Comparison of ENCODE assay signal across 21 mouse cellular contexts in genomic region chr15:56027197-56027818, GRCm38 (mm10).
DNase-seq lines count a peak whose midpoint lies in the region; ATAC-seq and TF ChIP-seq lines count a peak whose summit lies in the region.
"Had no signal": no experiment of that assay in that cellular context is flagged by ENCODE, and none has a peak within 500 bp of the region (broad histone marks: within the 10 kb centered on the region; RNA-seq: fewer than 3 reads in every experiment).

No protein-coding gene starts in this region.

- H3K9ac ChIP-seq in hindbrain, embryonic 11.5 days (ENCODE audit: low read depth, low read length): no peak overlapping the region
- no peak overlapping the region for H3K9ac ChIP-seq in hindbrain, postnatal 0 days (replicated peaks; ENCODE audit: low read length)
- no peak overlapping the region for H3K9ac ChIP-seq in neural tube, embryonic 13.5 days
- no peak overlapping the region for H3K9ac ChIP-seq in neural tube, embryonic 15.5 days (replicated peaks)
- H3K9ac ChIP-seq in forebrain, embryonic 16.5 days (replicated peaks; ENCODE audit: low read depth, low read length): no peak overlapping the region
- no peak overlapping the region for H3K9ac ChIP-seq in neural tube, embryonic 14.5 days (replicated peaks; ENCODE audit: low read depth, low read length)
- H3K9ac ChIP-seq in intestine, postnatal 0 days (ENCODE audit: low read depth, low read length): no peak overlapping the region
- H3K9ac ChIP-seq: embryonic facial prominence, embryonic 15.5 days; limb, embryonic 12.5 days; liver, embryonic 13.5 days; lung, embryonic 14.5 days had no signal

- H3K36me3 ChIP-seq in hindbrain, embryonic 11.5 days (ENCODE audit: control insufficient read depth, insufficient read depth, low read length): no peaks in the 10 kb centered on the region
- H3K36me3 ChIP-seq in hindbrain, postnatal 0 days (ENCODE audit: insufficient read depth, low read length): no peaks in the 10 kb centered on the region
- no peaks in the 10 kb centered on the region for H3K36me3 ChIP-seq in neural tube, embryonic 13.5 days
- H3K36me3 ChIP-seq in neural tube, embryonic 15.5 days: no peaks in the 10 kb centered on the region
- no peaks in the 10 kb centered on the region for H3K36me3 ChIP-seq in forebrain, embryonic 16.5 days (ENCODE audit: control insufficient read depth, insufficient read depth)
- H3K36me3 ChIP-seq in neural tube, embryonic 14.5 days (ENCODE audit: control insufficient read depth, insufficient read depth, low read length): no peaks in the 10 kb centered on the region
- no peaks in the 10 kb centered on the region for H3K36me3 ChIP-seq in intestine, postnatal 0 days (ENCODE audit: control insufficient read depth, insufficient read depth)
- H3K36me3 ChIP-seq: embryonic facial prominence, embryonic 15.5 days; limb, embryonic 12.5 days; liver, embryonic 13.5 days had no signal

- no peaks in the 10 kb centered on the region for H3K9me3 ChIP-seq in hindbrain, embryonic 11.5 days (ENCODE audit: control insufficient read depth, low read length)
- H3K9me3 ChIP-seq in hindbrain, postnatal 0 days (ENCODE audit: low read length): no peaks in the 10 kb centered on the region
- H3K9me3 ChIP-seq in neural tube, embryonic 13.5 days: no peaks in the 10 kb centered on the region
- H3K9me3 ChIP-seq in neural tube, embryonic 15.5 days (replicated peaks): no peaks in the 10 kb centered on the region
- no peaks in the 10 kb centered on the region for H3K9me3 ChIP-seq in forebrain, embryonic 16.5 days (ENCODE audit: control insufficient read depth, low read length)
- no peaks in the 10 kb centered on the region for H3K9me3 ChIP-seq in neural tube, embryonic 14.5 days (ENCODE audit: control insufficient read depth, low read length)
- no peaks in the 10 kb centered on the region for H3K9me3 ChIP-seq in intestine, postnatal 0 days (ENCODE audit: control insufficient read depth)
- H3K9me3 ChIP-seq: embryonic facial prominence, embryonic 15.5 days; limb, embryonic 12.5 days; liver, embryonic 13.5 days had no signal

- no peak overlapping the region for H3K4me2 ChIP-seq in hindbrain, embryonic 11.5 days (replicated peaks; ENCODE audit: low read depth, low read length)
- no peak overlapping the region for H3K4me2 ChIP-seq in hindbrain, postnatal 0 days (ENCODE audit: low read depth, low read length)
- H3K4me2 ChIP-seq in neural tube, embryonic 13.5 days: no peak overlapping the region
- no peak overlapping the region for H3K4me2 ChIP-seq in neural tube, embryonic 15.5 days
- no peak overlapping the region for H3K4me2 ChIP-seq in forebrain, embryonic 16.5 days (ENCODE audit: low read length)
- no peak overlapping the region for H3K4me2 ChIP-seq in neural tube, embryonic 14.5 days (ENCODE audit: low read depth, low read length)
- H3K4me2 ChIP-seq in intestine, postnatal 0 days (replicated peaks; ENCODE audit: low read depth): no peak overlapping the region
- H3K4me2 ChIP-seq: embryonic facial prominence, embryonic 15.5 days; heart, embryonic 11.5 days; limb, embryonic 12.5 days; liver, embryonic 13.5 days; lung, embryonic 14.5 days had no signal

- H3K4me1 ChIP-seq in hindbrain, embryonic 11.5 days (replicated peaks; ENCODE audit: control insufficient read depth, insufficient read depth, low read length): no peaks in the 10 kb centered on the region
- H3K4me1 ChIP-seq in hindbrain, postnatal 0 days (ENCODE audit: insufficient read depth, low read length): no peaks in the 10 kb centered on the region
- peaks cover 7% of the 10 kb centered on the region; the same call in 1 of the 2 replicates for H3K4me1 ChIP-seq in neural tube, embryonic 13.5 days (replicated peaks)
- H3K4me1 ChIP-seq in neural tube, embryonic 15.5 days: no peaks in the 10 kb centered on the region
- H3K4me1 ChIP-seq in forebrain, embryonic 16.5 days (replicated peaks; ENCODE audit: control insufficient read depth, insufficient read depth, low read length): peaks cover 2% of the 10 kb centered on the region; the same call in 1 of the 2 replicates
- no peaks in the 10 kb centered on the region for H3K4me1 ChIP-seq in neural tube, embryonic 14.5 days (ENCODE audit: control insufficient read depth, insufficient read depth, low read length)
- no peaks in the 10 kb centered on the region for H3K4me1 ChIP-seq in intestine, postnatal 0 days (replicated peaks; ENCODE audit: control insufficient read depth, insufficient read depth, low read length)
- H3K4me1 ChIP-seq: embryonic facial prominence, embryonic 15.5 days; limb, embryonic 12.5 days; liver, embryonic 13.5 days had no signal

- DNase-seq in hindbrain, embryonic 11.5 days (ENCODE audit: low spot score): peak; percentile 20
- no peak for DNase-seq in hindbrain, postnatal 0 days (ENCODE audit: low spot score)
- no peak for DNase-seq in right cerebral cortex, postnatal 14 days
- DNase-seq: cerebellum, adult 9-10 months; heart, postnatal 10 days; kidney, adult 9 months; kidney, postnatal 4 days; liver, embryonic 13.5 days; lung, embryonic 14.5 days; lung, postnatal 36 days; thymus, postnatal 14 days had no signal

- no peak overlapping the region for H3K27ac ChIP-seq in hindbrain, embryonic 11.5 days (ENCODE audit: low read depth, low read length)
- no peak overlapping the region for H3K27ac ChIP-seq in hindbrain, postnatal 0 days
- no peak overlapping the region for H3K27ac ChIP-seq in neural tube, embryonic 13.5 days (replicated peaks)
- H3K27ac ChIP-seq in neural tube, embryonic 15.5 days (replicated peaks): no peak overlapping the region
- no peak overlapping the region for H3K27ac ChIP-seq in forebrain, embryonic 16.5 days (ENCODE audit: low read length)
- no peak overlapping the region for H3K27ac ChIP-seq in neural tube, embryonic 14.5 days (ENCODE audit: low read depth, low read length)
- H3K27ac ChIP-seq in intestine, postnatal 0 days (ENCODE audit: low read depth, low read length): no peak overlapping the region
- H3K27ac ChIP-seq: embryonic facial prominence, embryonic 15.5 days; limb, embryonic 12.5 days; liver, embryonic 13.5 days had no signal

- H3K27me3 ChIP-seq in hindbrain, embryonic 11.5 days (ENCODE audit: control insufficient read depth, insufficient read depth, low read length): no peaks in the 10 kb centered on the region
- no peaks in the 10 kb centered on the region for H3K27me3 ChIP-seq in hindbrain, postnatal 0 days (ENCODE audit: insufficient read depth, low read length)
- 0 out of 2 replicates have a peak, but pooled peaks cover 8% of the 10 kb centered on the region for H3K27me3 ChIP-seq in neural tube, embryonic 13.5 days
- no peaks in the 10 kb centered on the region for H3K27me3 ChIP-seq in neural tube, embryonic 15.5 days (replicated peaks)
- H3K27me3 ChIP-seq in forebrain, embryonic 16.5 days (replicated peaks; ENCODE audit: control insufficient read depth, insufficient read depth, low read length): no peaks in the 10 kb centered on the region
- H3K27me3 ChIP-seq in neural tube, embryonic 14.5 days (ENCODE audit: control insufficient read depth, insufficient read depth, low read length): no peaks in the 10 kb centered on the region
- H3K27me3 ChIP-seq in intestine, postnatal 0 days (replicated peaks; ENCODE audit: control insufficient read depth, insufficient read depth, low read length): no peaks in the 10 kb centered on the region
- H3K27me3 ChIP-seq: CH12.LX; embryonic facial prominence, embryonic 15.5 days; limb, embryonic 12.5 days; liver, embryonic 13.5 days had no signal

- TF ChIP-seq CTCF in hindbrain, postnatal 0 days (IDR thresholded peaks at IDR 0.05; ENCODE audit: low read depth): no peak
- no peak for TF ChIP-seq CTCF in intestine, postnatal 0 days (IDR thresholded peaks at IDR 0.05; ENCODE audit: low read depth)

- H3K4me3 ChIP-seq in hindbrain, embryonic 11.5 days (ENCODE audit: low read depth, low read length): no peak overlapping the region
- H3K4me3 ChIP-seq in hindbrain, postnatal 0 days (ENCODE audit: low read length): no peak overlapping the region
- H3K4me3 ChIP-seq in neural tube, embryonic 13.5 days: no peak overlapping the region
- H3K4me3 ChIP-seq in neural tube, embryonic 15.5 days (replicated peaks): no peak overlapping the region
- H3K4me3 ChIP-seq in forebrain, embryonic 16.5 days (replicated peaks; ENCODE audit: low read length): no peak overlapping the region
- H3K4me3 ChIP-seq in neural tube, embryonic 14.5 days (ENCODE audit: low read depth, low read length): no peak overlapping the region
- H3K4me3 ChIP-seq in intestine, postnatal 0 days (ENCODE audit: low read depth, low read length): no peak overlapping the region
- H3K4me3 ChIP-seq: embryonic facial prominence, embryonic 15.5 days; limb, embryonic 12.5 days; liver, embryonic 13.5 days; myocyte had no signal

- peak; percentile 76 for ATAC-seq in hindbrain, embryonic 11.5 days (ENCODE audit: low FRiP score)
- ATAC-seq in hindbrain, postnatal 0 days: no peak
- ATAC-seq in neural tube, embryonic 13.5 days (ENCODE audit: low read depth): 0 out of 2 replicates have a peak, but pooled peaks have one; percentile 50
- no peak for ATAC-seq in neural tube, embryonic 15.5 days (ENCODE audit: low FRiP score)
- ATAC-seq in forebrain, embryonic 16.5 days: peak; percentile 72
- peak; percentile 60; the same call in 1 of the 2 replicates for ATAC-seq in neural tube, embryonic 14.5 days (ENCODE audit: low read depth)
- ATAC-seq in intestine, postnatal 0 days: no peak

- WGBS in hindbrain, embryonic 11.5 days: 16% methylated on average over 5 of the region's 5 CpGs
- WGBS in hindbrain, postnatal 0 days: 12% methylated on average over 5 of the region's 5 CpGs
- whole genome bisulfite sequencing in neural tube, embryonic 13.5 days: 10% methylated on average over 5 of the region's 5 CpGs
- WGBS in neural tube, embryonic 15.5 days: 8% methylated on average over 5 of the region's 5 CpGs
- WGBS in forebrain, embryonic 16.5 days: 10% methylated on average over 5 of the region's 5 CpGs
- 9% methylated on average over 5 of the region's 5 CpGs for WGBS in neural tube, embryonic 14.5 days
- WGBS in intestine, postnatal 0 days: 18% methylated on average over 5 of the region's 5 CpGs

Comparison
In these comparisons a context has a peak if more than half of its experiments do, and no peak if none do; other contexts are left out.
1. ATAC-seq: peak in hindbrain, embryonic 11.5 days (single experiment), neural tube, embryonic 13.5 days (single experiment), forebrain, embryonic 16.5 days (single experiment) and neural tube, embryonic 14.5 days (single experiment); none in hindbrain, postnatal 0 days (single experiment), neural tube, embryonic 15.5 days (single experiment) and intestine, postnatal 0 days (single experiment).